Mouse (Mus musculus): ENCODE measurements around the gene Ttc30b.

DNA sequence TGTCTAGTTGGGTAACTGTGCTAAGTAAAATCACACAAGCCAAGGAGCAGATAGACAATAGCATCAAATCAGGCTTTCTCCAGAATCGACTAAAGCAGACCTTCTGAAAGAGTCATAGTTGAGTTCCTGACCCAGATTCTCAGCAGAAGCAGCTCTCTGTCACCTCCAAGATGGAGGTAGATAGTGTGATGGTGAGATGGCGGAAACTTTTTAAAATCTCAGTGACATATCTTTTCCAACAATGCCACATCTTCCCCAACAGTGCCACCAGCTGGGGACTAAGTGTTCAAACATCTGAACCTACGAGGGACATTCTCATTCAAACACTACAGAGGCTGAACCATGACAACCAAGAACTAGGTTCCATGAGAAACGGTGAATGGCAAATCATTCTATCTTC lies 44.2 kb upstream of the Ttc30b start:
- TF ChIP-seq EP300 (IDR thresholded peaks at IDR 0.05; ENCODE audit: low read depth) (no peak), CTCF (IDR thresholded peaks at IDR 0.05; ENCODE audit: low read depth) (0 out of 2 replicates have a peak, but pooled peaks have one; percentile 8)
